13 mouse cellular contexts compared by ENCODE assay signal in genomic region chr12:84365137-84365536, GRCm38 (mm10). TPM values are rescaled to one million over a fixed set of nuclear protein-coding genes. Genes with fewer than 3 reads are reported as not detected.
"Had no signal": no experiment of that assay in that cellular context is flagged by ENCODE, and none has a peak within 500 bp of the region (broad histone marks: within the 10 kb centered on the region; RNA-seq: fewer than 3 reads in every experiment).

No protein-coding gene starts in this region.

- H3K4me2 ChIP-seq: lung, embryonic 14.5 days; midbrain, embryonic 12.5 days; midbrain, embryonic 15.5 days; neural tube, embryonic 12.5 days had no signal

- H3K9ac ChIP-seq: lung, embryonic 14.5 days; midbrain, embryonic 12.5 days; midbrain, embryonic 15.5 days; neural tube, embryonic 12.5 days had no signal

- H3K27me3 ChIP-seq: megakaryocyte, embryonic 14.5 days; midbrain, embryonic 12.5 days; midbrain, embryonic 15.5 days; neural tube, embryonic 12.5 days had no signal

- H3K4me3 ChIP-seq: midbrain, embryonic 12.5 days; midbrain, embryonic 15.5 days; neural tube, embryonic 12.5 days had no signal

- DNase-seq: lung, adult 18-20 months; lung, embryonic 14.5 days; lung, postnatal 10 days; right cerebral cortex, postnatal 14 days; thymus, adult 18-20 months; thymus, postnatal 14 days; thymus, postnatal 36 days had no signal

- H3K9me3 ChIP-seq: megakaryocyte, embryonic 14.5 days; midbrain, embryonic 12.5 days; midbrain, embryonic 15.5 days; neural tube, embryonic 12.5 days had no signal

- H3K27ac ChIP-seq: macrophage; midbrain, embryonic 12.5 days; midbrain, embryonic 15.5 days; neural tube, embryonic 12.5 days had no signal

- ATAC-seq: midbrain, embryonic 15.5 days had no signal

RNA-seq across cellular contexts. Expression of gene Fam161b, which starts 3.5 kb away (rescaled TPM):
- total RNA-seq: monocyte, adult 5-6 weeks had no signal

RNA-seq across cellular contexts. Expression of gene Bbof1, which starts 43.7 kb away (rescaled TPM):
- total RNA-seq: monocyte, adult 5-6 weeks had no signal
